Mouse (Mus musculus) gastrocnemius, postnatal 10 days (tissue): ENCODE data around the gene Rasal1. TPM values are rescaled to one million over a fixed set of nuclear protein-coding genes. Genes with fewer than 3 reads are reported as not detected.
A peak's percentile ranks its signal among the peaks of the same experiment; 100 is the strongest.

ENCODE experiments used
- DNase-seq: peaks from one replicate; pipeline ENCODE4 v3.0.0; 2021; ENCODE audit warnings: mixed read lengths
- total RNA-seq, 2 experiments: library from RNA; stranded (reverse); gene quantifications; 2 replicates each; pipeline ENCODE4 v1.2.3; 2021

Rasal1 gene
- total RNA-seq, 2 experiments from 2014 or later = 0.23 TPM; not detected in 1

GRCm38 (mm10) chr5:120694695-120695074, 46.1 kb downstream of the Rasal1 start:
- no peak for DNase-seq

GRCm38 (mm10) chr5:120696057-120696743, 47.6 kb downstream of the Rasal1 start:
- no peak for DNase-seq

- no peak for DNase-seq
Observed at GRCm38 (mm10) chr5:120696865-120697264, 48.3 kb downstream of the Rasal1 start.

- no peak for DNase-seq
Observed at GRCm38 (mm10) chr5:120698181-120698580, 49.6 kb downstream of the Rasal1 start.

- DNase-seq = no peak
Observed at GRCm38 (mm10) chr5:120698801-120699391, 50.3 kb downstream of the Rasal1 start.

GRCm38 (mm10) chr5:120700996-120701790, 52.6 kb downstream of the Rasal1 start:
- no peak for DNase-seq

- DNase-seq = no peak
Observed at GRCm38 (mm10) chr5:120702421-120702820, 53.8 kb downstream of the Rasal1 start.

- no peak for DNase-seq
Observed at GRCm38 (mm10) chr5:120702969-120703368, 54.4 kb downstream of the Rasal1 start.

GRCm38 (mm10) chr5:120703660-120704059, 55.0 kb downstream of the Rasal1 start:
- DNase-seq = no peak

GRCm38 (mm10) chr5:120704421-120704820, 55.8 kb downstream of the Rasal1 start:
- DNase-seq = no peak

- DNase-seq = peak; percentile 18
Observed at GRCm38 (mm10) chr5:120706541-120706940, 57.9 kb downstream of the Rasal1 start.

- DNase-seq = no peak
Observed at GRCm38 (mm10) chr5:120706976-120707375, 58.4 kb downstream of the Rasal1 start.

GRCm38 (mm10) chr5:120710161-120710825, 61.7 kb downstream of the Rasal1 start:
- peak; percentile 26 for DNase-seq

GRCm38 (mm10) chr5:120710826-120711248, 62.2 kb downstream of the Rasal1 start:
- no peak for DNase-seq

- DNase-seq = peak; percentile 52
Observed at GRCm38 (mm10) chr5:120711416-120711815, 62.8 kb downstream of the Rasal1 start.

- no peak for DNase-seq
Observed at GRCm38 (mm10) chr5:120711827-120712226, 63.2 kb downstream of the Rasal1 start, which contains the start of gene Dtx1. Gene Dtx1 (minus strand): TSS chr5:120711927.

GRCm38 (mm10) chr5:120712721-120713120, 64.1 kb downstream of the Rasal1 start:
- no peak for DNase-seq

GRCm38 (mm10) chr5:120714314-120714713, 65.7 kb downstream of the Rasal1 start:
- DNase-seq = peak; percentile 79

- DNase-seq = no peak
Observed at GRCm38 (mm10) chr5:120717136-120717535, 68.5 kb downstream of the Rasal1 start.

GRCm38 (mm10) chr5:120718600-120719378, 70.2 kb downstream of the Rasal1 start:
- no peak for DNase-seq

- no peak for DNase-seq
Observed at GRCm38 (mm10) chr5:120721005-120721404, 72.4 kb downstream of the Rasal1 start.
